Mouse (Mus musculus): ENCODE results near the gene Klc2.

- TF ChIP-seq CTCF (IDR thresholded peaks at IDR 0.05; ENCODE audit: low read depth, low read length): no peak
- no peak for TF ChIP-seq POLR2A (IDR thresholded peaks at IDR 0.05; ENCODE audit: borderline replicate concordance, low read depth, low read length)
Observed at GRCm38 (mm10) chr19:5057876-5058775, 60.2 kb downstream of the Klc2 start.
